Mouse (Mus musculus) CD4-positive helper T cell, adult 2 months (primary cell): ENCODE measurements around the gene Vps13c.

Source experiments
- DNase-seq: peaks from one replicate; pipeline ENCODE4 v3.0.0-alpha.2; 2012; ENCODE audit warnings: low read depth, missing footprints, low spot score

Vps13c gene

GRCm38 (mm10) chr9:67877081-67877718 is 37.0 kb downstream of the Vps13c start:
- DNase-seq, result no peak

DNA sequence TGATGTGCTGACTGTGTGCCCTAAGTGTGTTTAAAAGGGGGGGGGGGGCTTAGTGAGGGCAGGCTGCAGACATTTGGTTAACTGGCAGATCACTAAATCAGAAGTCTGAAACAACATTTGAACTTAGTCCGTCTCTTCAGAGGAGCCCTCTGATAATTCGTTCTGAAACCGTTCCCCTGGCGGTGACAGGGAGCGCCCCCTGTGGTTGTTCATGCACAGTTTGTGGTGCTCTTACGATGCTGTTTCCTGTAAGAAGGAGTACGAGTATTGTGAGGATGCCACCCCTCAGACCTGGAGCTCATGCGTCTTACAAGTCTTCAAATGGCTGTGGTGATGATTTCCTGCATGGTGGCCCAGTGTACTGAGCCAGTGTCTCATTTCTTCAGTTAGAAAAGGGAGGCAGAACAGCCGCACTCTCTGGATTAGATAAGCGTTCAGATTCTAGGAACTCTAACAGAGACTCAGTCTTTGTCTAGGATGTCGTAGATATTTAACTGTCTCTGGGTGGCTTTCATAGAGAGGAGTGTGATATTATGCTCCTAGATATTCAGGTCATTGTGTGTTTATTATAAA is 38.1 kb downstream of the Vps13c start:
- no peak for DNase-seq

GRCm38 (mm10) chr9:67883349-67883984 is 43.3 kb downstream of the Vps13c start:
- no peak for DNase-seq

DNA sequence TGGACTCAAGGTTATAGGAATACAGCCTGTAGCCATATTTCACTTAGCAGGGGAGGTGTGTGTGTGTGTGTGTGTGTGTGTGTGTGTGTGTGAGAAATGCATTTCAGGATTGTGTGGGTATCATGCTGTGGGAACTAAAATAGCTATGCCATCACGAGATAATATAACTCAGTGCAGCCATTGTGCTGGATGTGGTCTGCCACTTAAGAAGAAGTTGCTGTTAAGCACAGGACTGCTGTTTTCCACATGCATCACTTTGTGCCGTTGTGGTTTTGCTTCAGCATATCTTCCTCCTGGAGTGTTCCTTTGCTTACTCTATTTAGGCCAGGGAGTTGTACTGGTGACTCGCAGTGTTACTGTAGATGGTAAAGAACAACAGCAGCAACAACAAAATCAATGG is 43.9 kb downstream of the Vps13c start:
- DNase-seq, result peak; percentile 7

- no peak for DNase-seq
Measured at GRCm38 (mm10) chr9:67886981-67887720, 47.0 kb downstream of the Vps13c start.

DNA sequence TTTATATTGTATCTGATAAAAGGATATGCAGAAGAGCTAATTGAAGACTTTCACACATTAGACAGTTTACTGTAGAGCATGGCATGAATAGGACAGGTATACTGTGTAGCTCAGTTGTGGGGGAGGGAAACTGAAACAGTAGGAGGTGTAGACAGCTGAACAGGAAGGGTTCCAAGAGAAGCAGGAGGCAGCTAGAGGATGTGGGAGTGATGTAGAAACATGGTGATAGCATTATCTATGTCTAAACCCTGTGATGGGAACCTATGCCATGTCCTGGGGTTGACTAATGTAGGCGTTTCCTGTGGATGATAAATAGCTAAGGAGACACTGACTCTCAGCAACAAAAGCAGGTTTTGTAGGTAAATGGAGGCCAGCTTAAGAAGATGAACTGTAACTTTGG is 53.3 kb downstream of the Vps13c start:
- DNase-seq, result no peak

GRCm38 (mm10) chr9:67896646-67897295 is 56.6 kb downstream of the Vps13c start:
- DNase-seq, result no peak

DNA sequence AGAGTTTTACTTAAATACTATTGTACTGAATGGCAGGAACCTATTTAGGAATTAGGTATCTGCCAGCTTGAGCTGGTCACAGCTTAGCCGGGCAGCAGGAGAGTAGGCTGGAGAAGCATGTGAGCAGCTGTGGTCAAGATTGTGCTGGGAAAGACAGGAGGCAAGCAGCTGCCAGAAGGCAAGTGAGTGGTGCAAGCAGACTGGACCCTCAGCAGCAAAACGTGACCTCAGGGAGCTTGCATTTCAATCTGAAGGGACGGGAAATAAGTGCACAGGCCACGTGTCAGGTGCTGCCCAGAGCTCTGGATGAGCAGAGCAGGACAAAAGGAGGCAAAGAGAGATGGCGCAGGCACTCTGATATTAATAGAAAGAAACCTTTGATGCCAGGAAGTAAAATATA is 60.2 kb downstream of the Vps13c start:
- DNase-seq, result no peak

DNA sequence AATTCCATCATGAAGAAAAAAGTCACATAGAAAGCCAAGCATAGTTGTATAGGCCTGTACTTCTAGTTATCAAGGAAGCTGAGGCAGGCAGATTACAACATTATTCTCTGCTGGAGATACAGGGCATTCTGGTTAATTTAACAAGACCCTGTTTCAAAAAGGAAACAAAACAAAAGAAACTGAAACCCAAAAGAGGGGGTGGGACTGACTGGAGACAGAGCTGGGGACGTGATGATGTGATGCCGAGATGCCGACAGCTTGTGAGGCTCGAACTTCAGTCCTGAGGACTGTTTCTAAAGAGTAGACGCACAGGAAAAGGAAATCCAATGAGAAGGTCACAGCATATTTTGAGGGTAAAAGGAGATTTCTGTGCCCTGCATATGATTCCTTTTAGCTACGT is 64.2 kb downstream of the Vps13c start:
- DNase-seq, result no peak

DNA sequence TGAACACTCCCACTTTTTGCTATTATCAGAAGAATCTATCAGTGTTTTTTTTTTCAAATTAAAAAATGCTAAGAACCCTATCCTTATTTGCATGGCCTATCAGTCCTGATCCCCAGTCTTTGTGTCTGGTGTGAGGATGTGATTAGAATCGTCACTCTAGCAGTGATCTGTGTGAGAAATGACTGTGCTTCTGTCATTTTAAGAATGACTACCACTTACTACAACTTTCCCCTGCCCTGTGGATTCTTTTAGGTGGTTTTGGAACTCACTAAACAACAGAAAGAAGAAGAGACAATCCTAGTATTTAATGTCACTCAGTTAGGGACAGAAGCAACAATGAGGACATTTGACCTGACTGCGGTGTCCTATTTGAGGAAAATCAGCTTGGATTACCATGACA is 65.3 kb downstream of the Vps13c start:
- no peak for DNase-seq

GRCm38 (mm10) chr9:67914681-67915080 is 74.5 kb downstream of the Vps13c start:
- no peak for DNase-seq

DNA sequence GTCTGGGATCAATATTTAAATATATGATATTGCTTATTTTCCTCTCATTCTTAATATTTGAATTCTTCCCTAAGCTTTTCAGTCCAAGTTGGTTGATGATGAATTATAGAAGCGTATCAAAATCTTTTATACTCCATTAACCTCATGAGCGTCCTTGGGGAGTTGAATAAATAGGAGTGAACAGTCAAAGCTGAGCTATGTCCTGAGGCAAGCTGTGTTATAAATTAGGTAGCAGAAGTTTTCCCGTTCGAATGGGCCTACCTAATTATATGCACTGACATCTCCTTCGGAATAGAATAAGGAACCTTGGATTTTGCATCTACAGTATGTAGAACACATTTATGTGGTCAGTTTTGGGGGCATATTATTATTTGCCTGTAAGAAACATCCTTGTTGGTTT is 82.2 kb downstream of the Vps13c start:
- no peak for DNase-seq

DNA sequence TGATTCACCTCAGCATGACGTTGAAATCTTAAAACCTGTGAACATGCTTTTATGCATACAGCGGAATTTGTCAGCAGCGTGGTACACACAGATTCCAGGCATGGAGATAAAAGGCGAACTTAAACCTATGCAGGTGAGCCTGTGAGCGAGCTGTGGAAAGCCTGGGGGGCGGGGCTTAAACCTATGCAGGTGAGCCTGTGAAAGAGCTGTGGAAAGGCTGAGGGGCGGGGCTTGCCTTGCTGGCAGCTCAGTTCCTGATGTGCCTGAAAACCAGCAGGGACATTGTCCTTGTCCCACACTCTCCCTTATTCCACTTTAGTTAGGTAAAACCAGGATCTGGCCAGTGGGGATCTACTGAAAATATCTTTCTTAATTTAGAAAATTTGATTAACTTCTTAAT is 90.4 kb downstream of the Vps13c start:
- DNase-seq, result no peak

DNA sequence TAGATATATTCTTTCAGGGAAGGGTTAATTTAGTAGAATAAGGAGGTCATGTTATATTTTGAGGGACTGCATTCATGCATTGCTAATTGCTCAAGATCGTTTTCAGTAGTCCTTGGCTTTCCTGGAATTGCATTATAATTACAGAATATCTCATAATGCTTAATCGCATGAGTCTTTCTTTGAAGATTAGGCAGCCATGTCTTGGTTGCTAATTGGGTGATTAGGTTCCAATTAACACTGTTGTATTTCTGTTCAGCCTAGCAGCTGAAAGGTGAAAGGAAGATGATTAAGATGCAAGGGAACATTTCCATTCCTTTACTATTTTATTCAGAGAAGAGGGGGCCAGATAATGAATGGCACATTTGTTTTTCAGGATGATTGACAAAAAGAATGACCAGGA is 97.1 kb downstream of the Vps13c start:
- DNase-seq, result no peak

DNA sequence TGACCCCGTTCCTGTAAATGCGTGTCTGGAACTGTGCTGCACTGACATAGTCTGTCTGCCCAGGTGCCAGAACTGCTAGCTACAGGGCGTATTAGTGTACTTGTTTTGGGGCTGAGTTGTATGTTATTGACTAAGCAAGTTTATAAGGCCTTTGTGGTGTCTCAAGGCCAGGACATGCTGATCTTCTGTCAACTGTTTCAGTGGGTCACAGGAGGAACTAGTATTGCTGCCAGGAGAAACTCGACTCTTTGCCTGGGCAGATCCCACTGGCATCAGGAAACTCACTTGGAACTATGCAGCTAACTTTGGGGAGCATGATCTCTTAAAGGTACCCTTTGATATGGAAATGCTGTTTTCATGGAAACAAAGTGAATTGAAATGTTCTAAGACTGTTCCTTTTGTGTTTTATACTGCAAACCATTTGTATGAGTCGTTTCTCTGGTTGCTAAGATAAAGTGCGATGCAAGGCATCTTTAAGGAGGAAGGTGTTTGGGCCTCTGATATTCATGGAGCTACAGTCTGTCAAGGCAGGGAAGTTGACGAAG is 115.3 kb downstream of the Vps13c start:
- no peak for DNase-seq

DNA sequence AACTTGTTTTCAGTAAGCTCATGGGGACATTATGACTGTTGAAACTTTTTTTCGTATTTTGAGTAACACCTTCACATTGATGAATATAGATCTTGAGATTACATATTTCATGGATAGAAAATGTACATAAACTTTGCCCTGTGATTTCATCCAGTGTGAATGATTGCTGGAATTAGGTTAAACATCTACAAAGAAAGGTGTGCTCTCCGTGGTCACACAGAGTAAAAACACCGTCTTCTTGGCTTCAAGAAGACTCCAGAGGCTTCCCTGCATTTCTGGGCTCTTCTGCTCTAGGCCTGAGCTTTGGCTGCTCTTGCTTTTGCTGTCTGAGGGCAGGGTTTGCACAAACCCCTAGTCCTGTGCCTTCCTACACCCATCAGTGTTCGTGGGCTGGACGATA is 121.8 kb downstream of the Vps13c start:
- no peak for DNase-seq

- no peak for DNase-seq
Measured at GRCm38 (mm10) chr9:67965889-67966288, 125.7 kb downstream of the Vps13c start.

- DNase-seq, result no peak
Measured at GRCm38 (mm10) chr9:67967011-67967410, 126.8 kb downstream of the Vps13c start.

DNA sequence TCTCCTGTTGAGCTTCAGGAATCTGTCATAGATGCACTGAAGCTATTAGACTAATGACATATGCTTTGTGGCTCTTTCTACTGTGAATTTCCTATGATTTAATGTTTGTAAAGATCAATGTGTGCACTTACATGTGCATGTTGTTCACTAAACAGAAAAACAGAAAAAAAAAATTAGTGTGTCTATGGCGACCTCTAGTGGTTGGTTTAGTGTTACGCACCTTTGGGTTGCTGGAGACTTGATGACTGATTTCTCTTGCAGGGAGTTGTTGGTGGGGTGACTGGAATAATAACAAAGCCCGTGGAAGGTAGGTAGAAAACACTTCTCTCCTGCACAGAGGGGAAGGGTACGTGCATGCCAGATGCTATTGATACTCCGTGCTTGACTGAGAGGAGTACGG is 133.3 kb downstream of the Vps13c start:
- peak; percentile 42 for DNase-seq

- DNase-seq, result no peak
Measured at GRCm38 (mm10) chr9:67975491-67975890, 135.3 kb downstream of the Vps13c start.

DNA sequence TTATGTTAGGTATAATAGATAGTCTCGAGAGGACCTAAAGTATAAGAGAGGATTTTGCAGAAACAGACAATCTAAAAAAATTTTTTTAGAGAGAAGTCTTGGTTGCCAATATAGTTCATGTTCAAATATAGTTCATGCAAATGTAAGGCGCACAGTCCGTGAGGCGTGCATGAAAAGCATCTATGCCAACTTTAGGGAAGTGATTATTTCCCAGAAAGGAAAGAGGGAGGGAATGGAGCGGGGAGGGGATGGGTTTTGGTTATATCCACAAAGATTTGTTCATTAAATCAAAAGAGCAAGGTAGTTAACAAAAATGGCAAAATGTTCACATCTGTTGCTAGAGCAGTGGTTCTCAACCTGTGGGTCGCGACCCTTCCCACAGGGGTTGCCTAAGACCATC is 166.4 kb downstream of the Vps13c start:
- DNase-seq, result no peak

DNA sequence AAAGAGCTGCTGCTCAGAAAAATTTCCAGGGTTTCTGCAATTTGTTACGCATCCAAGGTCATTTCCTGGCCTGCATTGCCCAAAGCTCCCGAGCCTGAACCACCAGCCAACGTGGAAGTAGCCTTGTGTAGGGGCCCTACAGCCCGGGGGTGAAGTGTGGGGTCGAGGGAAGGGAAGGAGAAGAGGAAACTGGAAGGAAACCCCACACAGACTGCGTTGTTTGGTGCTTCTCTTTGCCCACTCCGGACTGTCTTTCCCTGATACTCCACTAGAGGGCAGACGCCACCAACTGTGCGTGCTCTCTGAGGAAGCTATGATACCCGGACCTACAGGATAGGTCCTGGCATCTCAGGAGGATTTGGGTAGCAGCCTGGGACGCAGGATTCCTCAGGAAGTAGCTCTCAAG is 174.8 kb downstream of the Vps13c start:
- DNase-seq, result peak; percentile 34
